Mouse (Mus musculus) kidney, adult 2 months (tissue): ENCODE results near the gene Kazn. TPM values are rescaled to one million over a fixed set of nuclear protein-coding genes. Genes with fewer than 3 reads are reported as not detected.
A peak's percentile ranks its signal among the peaks of the same experiment; 100 is the strongest.

Experiments used
- DNase-seq: peaks from one replicate; pipeline ENCODE4 v3.0.0; 2021
- H3K27ac ChIP-seq: fragments of 200-500 bp; 2 replicates; pipeline ENCODE4 v1.5.1; 2012; ENCODE audit warnings: low read depth, low read length, control low read depth, inconsistent platforms; ENCODE audit not compliant: insufficient read depth
- H3K27me3 ChIP-seq: fragments of 200-500 bp; replicated peaks from 2 replicates; pipeline ENCODE4 v1.6.1; 2012; ENCODE audit warnings: mild to moderate bottlenecking, moderate library complexity, low read length, inconsistent platforms; ENCODE audit not compliant: control insufficient read depth, insufficient read depth
- H3K36me3 ChIP-seq: fragments of 200-500 bp; 2 replicates; pipeline ENCODE4 v1.6.1; 2012; ENCODE audit warnings: mild to moderate bottlenecking, moderate library complexity, low read length, inconsistent platforms; ENCODE audit not compliant: control insufficient read depth, insufficient read depth
- H3K4me1 ChIP-seq: fragments of 200-500 bp; 2 replicates; pipeline ENCODE4 v1.6.1; 2011; ENCODE audit warnings: low read length; ENCODE audit not compliant: control insufficient read depth, insufficient read depth
- H3K4me3 ChIP-seq: fragments of 200-500 bp; 2 replicates; pipeline ENCODE4 v1.5.1; 2011; ENCODE audit warnings: mild to moderate bottlenecking, low read depth, low read length, control low read depth; ENCODE audit not compliant: insufficient read depth
- CTCF ChIP-seq: fragments of 200-500 bp; conservative IDR thresholded peaks from 2 replicates; pipeline ENCODE4 v1.5.1; 2011; ENCODE audit warnings: low read depth, mild to moderate bottlenecking, control low read depth, low read length, moderate library complexity, mixed read lengths; ENCODE audit not compliant: insufficient read depth, insufficient read length
- POLR2A ChIP-seq: fragments of 200-500 bp; IDR thresholded peaks from one replicate; pipeline ENCODE4 v1.6.1; 2011; ENCODE audit warnings: low read depth, low read length, control low read depth
- WGBS: fragments of 180-500 bp; shearing (Covaris S2); methylation state at CpG from one replicate; pipeline ENCODE4 v1.1.7; 2018; 5-methylcytosine and 5-hydroxymethylcytosine counted together
- polyA plus RNA-seq: library from polyadenylated mRNA; depleted of rRNA; stranded (reverse); fragments of >200 nt; gene quantifications from 2 replicates; pipeline ENCODE4 v1.2.3, GENCODE M21; 2012

Gene Kazn
- polyA plus RNA-seq, 1 experiment, result 76.1 TPM

- DNase-seq, result no peak
- WGBS, result 66% methylated on average over 14 of the region's 14 CpGs
- peaks cover 59% of the 10 kb centered on the region for H3K4me1 ChIP-seq
- no peaks in the 10 kb centered on the region for H3K27me3 ChIP-seq
- peak overlapping the region; percentile 26 for H3K27ac ChIP-seq
- H3K4me3 ChIP-seq, result no peak overlapping the region
- TF ChIP-seq CTCF (no peak), POLR2A (no peak)
- H3K36me3 ChIP-seq, result no peaks in the 10 kb centered on the region
These were observed 159.3 kb downstream of the Kazn start for GRCm38 (mm10) chr4:142079629-142080486.

DNA sequence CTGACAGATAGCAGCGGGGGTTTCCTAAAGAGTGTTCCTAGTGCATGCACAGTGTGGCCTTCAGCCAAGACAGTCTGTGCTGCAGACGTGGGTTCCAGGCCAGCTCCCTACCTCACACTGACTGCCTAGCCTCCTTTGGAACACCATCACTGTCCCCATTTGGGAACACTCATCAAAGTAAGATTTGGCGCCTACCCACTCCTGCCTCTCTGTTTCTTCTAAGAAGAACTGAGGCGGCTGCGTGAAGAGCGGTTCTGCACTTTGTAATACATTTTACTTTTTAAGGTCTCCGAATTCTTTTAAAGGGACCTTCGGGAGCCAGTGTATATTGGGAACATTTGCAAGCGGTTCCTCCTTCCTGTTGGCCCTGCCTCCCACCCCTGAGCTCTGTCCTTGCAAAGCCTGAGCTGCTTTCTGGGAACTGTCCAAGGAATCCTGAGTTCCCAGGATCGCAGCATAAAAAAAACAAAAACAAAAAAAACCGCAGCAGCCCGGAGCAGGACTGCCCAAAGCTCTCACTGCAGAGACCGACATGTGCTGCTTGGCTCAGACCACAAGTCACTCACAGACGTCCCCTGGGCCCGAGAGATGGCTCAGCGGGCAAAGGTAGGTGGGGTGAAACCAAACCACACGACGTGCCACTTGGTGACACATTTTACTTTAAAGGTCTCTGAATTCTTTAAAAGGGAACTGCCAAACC lies 161.5 kb downstream of the Kazn start:
- TF ChIP-seq POLR2A, result no peak
- 8% methylated on average over 18 of the region's 18 CpGs for WGBS
- peak; percentile 90 for DNase-seq
- H3K4me3 ChIP-seq, result no peak overlapping the region
- H3K36me3 ChIP-seq, result no peaks in the 10 kb centered on the region
- peak overlapping the region; percentile 24 for H3K27ac ChIP-seq
- H3K27me3 ChIP-seq, result no peaks in the 10 kb centered on the region
- H3K4me1 ChIP-seq, result peaks cover 62% of the 10 kb centered on the region

GRCm38 (mm10) chr4:142076883-142077282 lies 162.3 kb downstream of the Kazn start:
- no peak overlapping the region for H3K4me3 ChIP-seq
- 30% methylated on average over 1 of the region's 1 CpGs for WGBS
- no peak for TF ChIP-seq CTCF
- no peak for TF ChIP-seq POLR2A
- H3K27me3 ChIP-seq, result no peaks in the 10 kb centered on the region
- H3K36me3 ChIP-seq, result no peaks in the 10 kb centered on the region
- peaks cover 55% of the 10 kb centered on the region for H3K4me1 ChIP-seq
- DNase-seq, result no peak
- H3K27ac ChIP-seq, result peak overlapping the region; percentile 32

GRCm38 (mm10) chr4:142075931-142076330 lies 163.3 kb downstream of the Kazn start:
- Histone ChIP-seq H3K4me3 (no peak overlapping the region), H3K27ac (no peak overlapping the region), H3K27me3 (no peaks in the 10 kb centered on the region), H3K36me3 (no peaks in the 10 kb centered on the region), H3K4me1 (peaks cover 60% of the 10 kb centered on the region)
- 69% methylated on average over 11 of the region's 11 CpGs for WGBS
- TF ChIP-seq CTCF (no peak), POLR2A (no peak)
- DNase-seq, result no peak

- no peak for DNase-seq
- Histone ChIP-seq H3K4me1 (peaks cover 57% of the 10 kb centered on the region), H3K27ac (no peak overlapping the region), H3K36me3 (no peaks in the 10 kb centered on the region), H3K4me3 (no peak overlapping the region), H3K27me3 (no peaks in the 10 kb centered on the region)
- 68% methylated on average over 13 of the region's 13 CpGs for WGBS
- TF ChIP-seq CTCF (no peak), POLR2A (no peak)
These were observed 165.0 kb downstream of the Kazn start for GRCm38 (mm10) chr4:142074060-142074732.

DNA sequence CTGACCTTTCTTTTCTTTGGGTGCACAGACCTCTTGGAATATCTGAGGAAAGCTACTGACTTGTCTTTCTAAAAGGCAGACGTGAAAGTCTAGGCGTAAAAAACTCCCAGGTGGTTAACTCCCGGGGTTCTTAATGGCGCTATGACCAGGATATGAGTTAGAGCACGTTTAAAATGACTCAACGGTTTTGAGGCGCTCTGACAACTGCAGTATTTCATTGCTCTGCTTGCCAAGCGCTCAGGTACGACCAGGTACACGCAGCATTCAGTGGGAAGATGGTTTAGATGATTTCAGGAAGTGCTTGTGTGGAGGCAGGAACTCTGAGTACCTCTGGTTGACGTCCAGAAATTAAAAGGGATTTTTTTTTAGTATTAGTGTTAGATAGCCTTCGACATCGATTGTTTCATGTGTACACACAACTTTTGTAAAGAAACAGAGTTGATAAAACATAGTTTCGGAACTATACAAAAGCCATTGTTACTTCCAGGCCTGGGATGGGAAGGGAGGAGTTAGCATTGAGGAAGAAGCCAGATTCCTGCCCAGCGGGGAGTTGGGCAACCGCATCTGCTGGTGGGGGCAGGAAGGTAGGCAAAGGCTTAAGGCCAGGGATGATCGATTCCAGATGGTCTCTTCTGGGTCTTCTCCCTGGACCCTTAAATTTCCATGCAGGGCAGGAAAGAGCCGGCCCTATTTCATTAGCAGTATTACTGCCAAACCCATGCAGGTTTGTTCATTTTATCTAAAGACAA lies 167.8 kb downstream of the Kazn start:
- TF ChIP-seq CTCF, result no peak
- no peak for TF ChIP-seq POLR2A
- peaks cover 40% of the 10 kb centered on the region for H3K4me1 ChIP-seq
- H3K4me3 ChIP-seq, result no peak overlapping the region
- H3K27ac ChIP-seq, result peak overlapping the region; percentile 84
- no peaks in the 10 kb centered on the region for H3K36me3 ChIP-seq
- H3K27me3 ChIP-seq, result no peaks in the 10 kb centered on the region
- WGBS, result 22% methylated on average over 18 of the region's 18 CpGs
- DNase-seq, result no peak
